Mouse (Mus musculus): Measurements from ENCODE around the gene Gse1. TPM values are rescaled to one million over a fixed set of nuclear protein-coding genes. Genes with fewer than 3 reads are reported as not detected.
A peak's percentile ranks its signal among the peaks of the same experiment; 100 is the strongest.

Gse1 gene
- polyA plus RNA-seq, 1 experiment from 2014 or later: 10.6 TPM

GRCm38 (mm10) chr8:120292316-120293107 is 64.3 kb downstream of the Gse1 start:
- H3K4me1 ChIP-seq: peaks cover 94% of the 10 kb centered on the region
- peak overlapping the region; percentile 79; the same call in 1 of the 2 replicates for H3K27ac ChIP-seq
- WGBS: 60% methylated on average over 8 of the region's 8 CpGs
- H3K9ac ChIP-seq: 0 out of 2 replicates have a peak overlapping the region, but pooled peaks have one; percentile 22
- H3K4me3 ChIP-seq: no peak overlapping the region
- H3K4me2 ChIP-seq (replicated peaks): 0 out of 2 replicates have a peak overlapping the region, but pooled peaks have one; percentile 5
- no peak for ATAC-seq (ENCODE audit: insufficient number of reproducible peaks, insufficient read depth, low FRiP score, low TSS enrichment)
- no peaks in the 10 kb centered on the region for H3K9me3 ChIP-seq
- no peaks in the 10 kb centered on the region for H3K27me3 ChIP-seq
- H3K36me3 ChIP-seq: no peaks in the 10 kb centered on the region

- Histone ChIP-seq H3K9me3 (no peaks in the 10 kb centered on the region), H3K27ac (peak overlapping the region; percentile 79), H3K4me3 (no peak overlapping the region)
Measured at GRCm38 (mm10) chr8:120293421-120294357, 65.4 kb downstream of the Gse1 start.

GRCm38 (mm10) chr8:120294982-120295870 is 67.0 kb downstream of the Gse1 start:
- Histone ChIP-seq H3K9ac (peak overlapping the region; percentile 31; the same call in 1 of the 2 replicates), H3K4me2 (replicated peaks) (peak overlapping the region; percentile 26), H3K27ac (peak overlapping the region; percentile 79), H3K9me3 (no peaks in the 10 kb centered on the region), H3K4me3 (no peak overlapping the region), H3K36me3 (no peaks in the 10 kb centered on the region), H3K27me3 (no peaks in the 10 kb centered on the region), H3K4me1 (peaks cover 92% of the 10 kb centered on the region)
- 0 out of 2 replicates have a peak, but pooled peaks have one; percentile 7 for ATAC-seq (ENCODE audit: insufficient number of reproducible peaks, insufficient read depth, low FRiP score, low TSS enrichment)
- WGBS: 11% methylated on average over 15 of the region's 17 CpGs

More at GRCm38 (mm10) chr8:120293421-120294357, 65.4 kb downstream of the Gse1 start:
- no peaks in the 10 kb centered on the region for H3K27me3 ChIP-seq
- H3K4me2 ChIP-seq (replicated peaks): no peak overlapping the region
- H3K4me1 ChIP-seq: peaks cover 96% of the 10 kb centered on the region
- no peak for ATAC-seq (ENCODE audit: insufficient number of reproducible peaks, insufficient read depth, low FRiP score, low TSS enrichment)
- 30% methylated on average over 18 of the region's 18 CpGs for WGBS
- 0 out of 2 replicates have a peak overlapping the region, but pooled peaks have one; percentile 22 for H3K9ac ChIP-seq
- no peaks in the 10 kb centered on the region for H3K36me3 ChIP-seq

GRCm38 (mm10) chr8:120297000-120297399 is 68.7 kb downstream of the Gse1 start:
- no peaks in the 10 kb centered on the region for H3K27me3 ChIP-seq
- WGBS: 34% methylated on average over 5 of the region's 5 CpGs
- no peaks in the 10 kb centered on the region for H3K36me3 ChIP-seq
- H3K4me1 ChIP-seq: peaks cover 86% of the 10 kb centered on the region
- H3K4me3 ChIP-seq: no peak overlapping the region
- no peak for ATAC-seq (ENCODE audit: insufficient number of reproducible peaks, insufficient read depth, low FRiP score, low TSS enrichment)
- peak overlapping the region; percentile 79; the same call in 1 of the 2 replicates for H3K27ac ChIP-seq
- H3K4me2 ChIP-seq (replicated peaks): no peak overlapping the region
- no peak overlapping the region for H3K9ac ChIP-seq
- H3K9me3 ChIP-seq: no peaks in the 10 kb centered on the region

- H3K36me3 ChIP-seq: no peaks in the 10 kb centered on the region
- no peak overlapping the region for H3K9ac ChIP-seq
- H3K9me3 ChIP-seq: no peaks in the 10 kb centered on the region
- peak overlapping the region; percentile 11; the same call in 1 of the 2 replicates for H3K4me2 ChIP-seq (replicated peaks)
- peaks cover 84% of the 10 kb centered on the region for H3K4me1 ChIP-seq
- H3K27ac ChIP-seq: peak overlapping the region; percentile 96
- WGBS: 27% methylated on average over 22 of the region's 22 CpGs
- no peaks in the 10 kb centered on the region for H3K27me3 ChIP-seq
- no peak overlapping the region for H3K4me3 ChIP-seq
- ATAC-seq (ENCODE audit: insufficient number of reproducible peaks, insufficient read depth, low FRiP score, low TSS enrichment): peak; percentile 60
Measured at GRCm38 (mm10) chr8:120298601-120299532, 70.6 kb downstream of the Gse1 start.

GRCm38 (mm10) chr8:120300601-120301141 is 72.4 kb downstream of the Gse1 start:
- H3K9ac ChIP-seq: no peak overlapping the region
- peak overlapping the region; percentile 56; the same call in 1 of the 2 replicates for H3K27ac ChIP-seq
- H3K36me3 ChIP-seq: no peaks in the 10 kb centered on the region
- H3K4me1 ChIP-seq: peaks cover 76% of the 10 kb centered on the region
- H3K4me3 ChIP-seq: no peak overlapping the region
- ATAC-seq (ENCODE audit: insufficient number of reproducible peaks, insufficient read depth, low FRiP score, low TSS enrichment): no peak
- H3K4me2 ChIP-seq (replicated peaks): peak overlapping the region; percentile 20; the same call in 1 of the 2 replicates
- 7% methylated on average over 13 of the region's 13 CpGs for WGBS
- H3K9me3 ChIP-seq: no peaks in the 10 kb centered on the region
- no peaks in the 10 kb centered on the region for H3K27me3 ChIP-seq

GRCm38 (mm10) chr8:120302941-120303675 is 74.9 kb downstream of the Gse1 start:
- no peaks in the 10 kb centered on the region for H3K36me3 ChIP-seq
- H3K27me3 ChIP-seq: 0 out of 2 replicates have a peak, but pooled peaks cover 1% of the 10 kb centered on the region
- H3K4me3 ChIP-seq: no peak overlapping the region
- no peak overlapping the region for H3K4me2 ChIP-seq (replicated peaks)
- WGBS: 60% methylated on average over 11 of the region's 11 CpGs
- peaks cover 67% of the 10 kb centered on the region for H3K4me1 ChIP-seq
- no peak overlapping the region for H3K9ac ChIP-seq
- peak overlapping the region; percentile 71 for H3K27ac ChIP-seq
- ATAC-seq (ENCODE audit: insufficient number of reproducible peaks, insufficient read depth, low FRiP score, low TSS enrichment): no peak
- no peaks in the 10 kb centered on the region for H3K9me3 ChIP-seq

- H3K4me1 ChIP-seq: peaks cover 67% of the 10 kb centered on the region
- H3K36me3 ChIP-seq: no peaks in the 10 kb centered on the region
- H3K9ac ChIP-seq: no peak overlapping the region
- WGBS: 34% methylated on average over 9 of the region's 9 CpGs
- H3K4me2 ChIP-seq (replicated peaks): no peak overlapping the region
- peak overlapping the region; percentile 71; the same call in 1 of the 2 replicates for H3K27ac ChIP-seq
- H3K4me3 ChIP-seq: no peak overlapping the region
- H3K9me3 ChIP-seq: no peaks in the 10 kb centered on the region
- no peak for ATAC-seq (ENCODE audit: insufficient number of reproducible peaks, insufficient read depth, low FRiP score, low TSS enrichment)
- 0 out of 2 replicates have a peak, but pooled peaks cover 4% of the 10 kb centered on the region for H3K27me3 ChIP-seq
Measured at GRCm38 (mm10) chr8:120304097-120304496, 75.8 kb downstream of the Gse1 start.

- WGBS: 72% methylated on average over 10 of the region's 10 CpGs
- no peak overlapping the region for H3K27ac ChIP-seq
- H3K9ac ChIP-seq: no peak overlapping the region
- H3K36me3 ChIP-seq: no peaks in the 10 kb centered on the region
- no peak for ATAC-seq (ENCODE audit: insufficient number of reproducible peaks, insufficient read depth, low FRiP score, low TSS enrichment)
- no peak overlapping the region for H3K4me2 ChIP-seq (replicated peaks)
- peaks cover 60% of the 10 kb centered on the region for H3K4me1 ChIP-seq
- 0 out of 2 replicates have a peak, but pooled peaks cover 4% of the 10 kb centered on the region for H3K27me3 ChIP-seq
- no peak overlapping the region for H3K4me3 ChIP-seq
- H3K9me3 ChIP-seq: no peaks in the 10 kb centered on the region
Measured at GRCm38 (mm10) chr8:120305800-120306385, 77.6 kb downstream of the Gse1 start.
